Mouse (Mus musculus) testis, postnatal 14 days (tissue): Measurements from ENCODE around the gene Tmem259.

ENCODE experiments used
- DNase-seq: peaks from one replicate; pipeline ENCODE4 v3.0.0; 2021; ENCODE audit warnings: low spot score

The Tmem259 gene

DNA sequence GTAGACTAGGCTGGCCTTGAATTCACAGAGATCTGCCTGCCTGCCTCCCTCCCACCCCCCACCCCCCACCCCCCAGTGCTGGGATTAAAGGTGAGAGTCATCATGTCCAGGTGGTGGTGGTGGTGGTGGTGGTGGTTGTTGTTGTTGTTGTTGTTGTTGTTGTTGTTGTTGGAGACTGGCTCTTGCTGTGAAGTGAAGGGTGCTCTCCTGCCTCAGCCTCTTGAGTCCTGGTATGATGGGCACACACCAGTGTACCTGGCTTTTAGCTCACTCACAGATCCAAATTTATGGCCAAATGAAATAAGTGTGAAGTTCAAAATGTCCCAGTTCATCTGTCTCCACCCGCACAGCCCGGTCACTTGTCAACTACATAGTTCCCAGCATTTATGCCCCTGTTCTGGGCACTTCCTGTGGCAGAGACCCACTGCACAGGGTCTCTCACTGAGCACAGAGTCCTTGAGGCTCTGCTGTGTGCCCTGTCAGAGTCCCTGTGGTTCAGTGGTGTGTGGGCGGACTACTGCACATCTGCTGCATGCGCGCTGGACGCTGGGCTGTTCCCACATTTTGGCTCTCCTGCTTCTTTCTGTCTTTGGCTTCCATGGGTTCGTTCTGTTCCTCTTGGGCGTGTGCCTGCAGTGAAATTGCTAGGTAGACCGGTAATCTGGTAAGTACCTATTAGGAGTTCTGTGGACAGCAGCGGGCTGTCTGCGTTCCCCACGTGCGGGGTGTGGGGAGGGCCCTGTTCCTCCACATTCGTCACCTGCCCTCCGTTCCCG lies 49.1 kb downstream of the Tmem259 start:
- no peak for DNase-seq

- DNase-seq = peak; percentile 59
Observed at GRCm38 (mm10) chr10:79934272-79934721, 49.8 kb downstream of the Tmem259 start.

- no peak for DNase-seq
Observed at GRCm38 (mm10) chr10:79933861-79934260, 50.3 kb downstream of the Tmem259 start.

GRCm38 (mm10) chr10:79933145-79933679 lies 50.9 kb downstream of the Tmem259 start:
- DNase-seq = no peak

DNA sequence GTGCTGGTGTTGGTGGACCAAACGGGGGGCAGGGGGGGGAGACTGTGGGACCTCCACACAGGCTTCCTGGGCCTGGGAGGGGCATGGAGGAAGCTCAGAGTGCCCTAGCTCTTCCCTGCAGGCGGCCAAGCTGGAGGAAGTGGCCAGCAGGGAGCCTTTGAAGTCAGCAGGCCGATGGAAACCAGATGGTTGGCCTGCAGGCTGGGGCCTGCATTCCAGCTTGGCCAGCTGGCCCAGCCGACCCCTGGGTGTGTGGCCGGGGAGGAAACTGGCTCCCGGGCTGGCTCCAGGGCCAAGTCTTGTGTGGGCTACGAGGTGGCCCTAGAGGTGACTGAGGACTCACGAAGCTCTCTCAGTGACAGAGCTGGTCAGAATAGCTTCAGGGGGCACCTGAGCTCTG lies 51.4 kb downstream of the Tmem259 start:
- DNase-seq = peak; percentile 57

GRCm38 (mm10) chr10:79931797-79932196 lies 52.3 kb downstream of the Tmem259 start:
- DNase-seq = no peak

DNA sequence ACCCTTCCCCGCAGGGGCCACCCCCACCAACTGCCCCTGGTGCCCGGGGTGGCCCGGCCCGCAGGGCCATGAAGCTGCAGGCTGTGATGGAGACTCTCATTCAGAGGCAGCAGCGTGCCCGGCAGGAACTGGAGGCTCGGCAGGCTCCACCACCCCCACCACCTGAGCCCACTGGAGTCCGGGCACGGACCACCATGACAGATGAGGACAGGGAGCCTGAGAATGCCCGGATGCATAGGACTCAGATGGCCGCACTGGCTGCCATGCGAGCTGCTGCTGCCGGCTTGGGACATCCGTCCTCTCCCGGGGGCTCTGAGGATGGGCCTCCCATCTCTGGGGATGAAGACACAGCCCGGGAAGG lies 53.3 kb downstream of the Tmem259 start:
- no peak for DNase-seq

DNA sequence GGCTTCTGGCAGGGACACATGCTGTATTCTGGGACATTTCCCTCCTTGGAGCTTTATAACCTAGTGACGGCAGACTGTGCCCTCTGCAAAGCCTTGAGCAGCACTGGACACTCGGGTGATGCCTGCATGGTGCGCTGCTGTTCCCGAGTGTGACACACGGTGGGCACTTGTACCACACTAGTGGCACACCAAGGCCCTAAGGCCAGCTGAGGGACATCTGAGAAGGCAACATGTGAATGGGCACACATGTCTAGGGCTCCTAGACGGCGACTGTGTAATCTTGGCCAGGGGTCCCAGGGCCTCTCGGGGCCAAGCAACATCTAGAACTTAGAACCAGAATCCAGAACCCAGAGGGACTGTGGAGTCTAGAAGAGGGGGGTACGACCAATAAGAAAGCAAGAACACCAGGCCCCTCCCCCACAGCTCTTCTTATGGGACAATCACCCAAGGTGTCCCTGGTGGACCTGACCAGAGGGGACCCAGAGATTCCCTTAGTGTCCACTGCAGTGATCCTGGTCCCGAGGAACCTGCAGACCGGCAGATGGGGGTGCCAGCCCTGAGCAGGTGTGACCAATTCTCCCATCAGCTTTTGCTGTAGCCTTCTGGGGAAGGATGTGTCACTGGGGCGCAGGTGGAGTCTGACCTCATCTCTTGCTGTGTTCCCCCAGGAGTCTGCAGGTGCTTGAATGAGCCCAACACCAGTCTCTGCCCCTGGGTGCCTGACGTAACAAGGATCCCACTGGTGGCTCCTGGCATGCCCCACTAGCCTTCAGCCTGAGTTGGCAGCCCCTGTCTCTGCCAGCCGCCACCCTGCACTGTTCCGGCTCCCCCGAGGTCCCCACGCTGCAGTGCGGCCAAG lies 53.9 kb downstream of the Tmem259 start:
- DNase-seq = no peak

DNA sequence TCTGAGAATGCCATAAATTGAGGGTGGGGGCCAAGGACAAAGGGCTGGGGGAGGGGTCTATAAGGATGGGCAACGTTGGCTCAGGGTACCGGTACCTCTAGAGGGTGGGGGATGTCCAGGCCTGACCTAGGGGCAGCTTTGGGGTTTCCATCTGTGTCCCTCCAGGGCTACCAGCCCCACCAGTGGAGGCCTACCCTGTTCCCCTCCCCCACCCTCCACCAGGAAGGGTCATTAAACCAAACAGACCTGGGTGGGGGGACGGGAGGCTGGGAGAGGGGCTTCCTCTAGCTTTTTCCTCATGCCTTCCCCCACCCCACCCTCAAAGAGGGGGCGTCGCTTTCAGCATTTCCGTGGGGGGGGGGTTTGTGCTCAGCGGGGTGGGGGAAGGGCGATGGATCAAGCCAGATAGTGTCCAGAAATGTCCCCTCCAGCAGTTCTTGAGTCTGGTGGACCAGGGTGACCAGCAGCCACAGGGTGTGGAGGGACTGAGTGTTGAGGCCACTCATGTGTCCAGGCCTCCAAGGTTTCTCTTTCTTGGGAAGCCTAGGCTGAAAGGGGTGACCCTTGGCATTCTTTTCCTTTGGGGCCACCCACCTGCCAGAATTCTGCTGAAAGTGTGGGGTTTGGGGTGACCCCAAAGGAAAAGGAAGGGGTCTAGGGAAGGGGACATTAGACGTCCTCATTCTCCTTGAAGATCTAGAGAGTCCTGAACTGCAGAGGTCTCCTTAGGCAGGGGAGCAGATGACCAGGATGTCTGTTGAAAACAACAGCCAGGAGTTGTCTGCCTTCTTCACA lies 55.0 kb downstream of the Tmem259 start:
- no peak for DNase-seq

- DNase-seq = no peak
Observed at GRCm38 (mm10) chr10:79928030-79928694, 56.0 kb downstream of the Tmem259 start.

- DNase-seq = no peak
Observed at GRCm38 (mm10) chr10:79927324-79928029, 56.7 kb downstream of the Tmem259 start.

GRCm38 (mm10) chr10:79926491-79927323 lies 57.4 kb downstream of the Tmem259 start, which contains the start of gene Arid3a:
TSS of gene Arid3a (plus strand) at chr10:79927043.
- DNase-seq = peak; percentile 89

DNA sequence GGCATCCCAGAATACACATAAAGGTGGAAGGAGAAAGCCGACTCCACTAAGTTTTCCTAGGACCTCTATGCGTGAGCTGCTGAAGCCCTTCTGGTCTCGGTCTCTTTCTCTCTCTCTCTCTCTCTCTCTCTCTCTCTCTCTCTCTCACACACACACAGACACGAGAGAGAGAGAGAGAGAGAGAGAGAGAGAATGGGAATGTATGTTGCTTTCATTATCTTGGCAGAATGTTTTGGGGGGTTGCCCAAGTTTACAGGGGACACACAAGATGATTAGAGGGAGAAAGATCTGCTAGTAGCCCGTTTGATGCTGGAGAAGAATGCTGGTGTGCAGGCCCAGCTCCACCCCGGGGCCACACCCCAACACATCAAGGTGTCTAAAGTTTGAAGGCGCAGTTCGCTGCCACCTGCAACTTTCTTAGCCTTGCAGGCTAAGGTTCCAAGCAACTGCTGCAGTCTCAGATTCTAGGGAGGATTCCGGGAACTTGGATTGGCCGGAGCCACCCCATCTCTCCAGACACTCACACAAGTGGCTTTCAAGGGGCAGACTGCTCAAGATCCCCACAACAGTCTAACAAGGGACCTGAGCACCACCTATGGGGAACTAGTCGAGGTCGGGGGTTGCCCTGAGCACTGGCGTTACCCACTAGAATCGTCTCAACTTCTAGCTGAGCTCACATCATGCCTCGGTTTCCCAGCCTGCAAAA lies 58.2 kb downstream of the Tmem259 start:
- no peak for DNase-seq

GRCm38 (mm10) chr10:79924998-79925784 lies 58.9 kb downstream of the Tmem259 start:
- peak; percentile 87 for DNase-seq
